Mouse (Mus musculus): ENCODE measurements at regions not wholly inside any gene's neighbourhood (a gene's known extent, or its start where the extent isn't known, plus 50 kb on each side); places are given as distances from the start of the nearest gene placed in this dataset.

DNA sequence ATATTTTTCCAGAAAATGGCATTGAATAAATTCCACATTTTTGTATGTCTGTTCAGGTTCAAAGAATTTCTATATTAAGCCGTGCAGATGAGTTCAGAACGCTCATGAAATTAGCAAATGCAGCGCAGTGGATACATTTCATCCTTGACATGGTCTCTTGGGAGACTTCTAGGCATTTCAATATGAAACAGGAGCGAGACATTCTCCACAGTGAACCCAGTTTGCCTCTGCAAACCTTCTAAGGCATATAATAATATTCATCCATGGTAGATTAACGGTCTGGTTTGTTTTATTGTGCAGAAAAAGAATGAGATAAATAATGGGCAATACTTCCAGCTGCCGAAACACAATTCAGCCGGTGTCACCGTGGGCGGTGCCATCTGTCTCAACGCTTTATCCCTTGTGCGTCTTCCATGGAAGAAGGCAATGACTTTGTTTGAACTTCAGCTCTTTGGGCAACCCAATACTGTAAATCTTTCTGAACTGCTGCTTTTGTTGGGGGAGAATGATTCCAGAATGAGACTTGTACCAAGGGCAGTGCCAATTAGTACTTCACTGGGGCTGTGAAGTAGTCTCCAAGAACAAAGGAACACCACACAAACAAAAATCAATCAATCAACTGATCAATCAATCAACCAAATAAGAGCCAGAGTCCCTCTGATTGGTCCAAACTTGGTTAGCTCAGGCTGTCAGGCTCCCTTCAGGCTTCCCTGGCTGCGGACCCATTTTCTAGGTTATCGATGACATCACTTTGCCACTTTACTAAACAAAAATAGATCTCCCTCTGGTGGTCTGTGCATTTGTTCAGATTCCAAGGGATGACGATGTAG lies 326.0 kb downstream of the Ice1 start:
- DNase-seq: no peak

GRCm38 (mm10) chr13:70313205-70313604 lies 324.2 kb downstream of the Ice1 start:
- no peak for DNase-seq

DNA sequence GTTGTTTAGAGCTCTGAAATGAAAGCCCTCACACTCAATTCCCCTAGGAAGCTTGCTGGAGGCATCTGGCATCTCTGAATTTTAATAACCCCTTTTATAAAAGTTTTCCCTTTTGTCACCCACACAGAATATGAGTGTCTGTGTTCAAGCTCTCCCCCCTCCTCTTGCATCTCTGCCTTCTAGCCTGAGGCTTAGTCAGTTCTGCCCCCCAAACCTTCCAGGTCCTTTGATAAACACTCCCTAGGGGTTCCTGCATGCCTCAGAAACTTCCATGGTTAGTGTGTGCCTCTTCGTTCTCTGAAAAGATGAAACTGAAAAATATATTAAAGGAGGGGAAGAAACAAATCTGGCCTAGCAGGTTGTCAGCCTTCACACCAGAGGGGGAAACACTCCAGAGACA lies 313.9 kb downstream of the Ice1 start:
- DNase-seq: no peak

GRCm38 (mm10) chr13:70336069-70336468 lies 301.4 kb downstream of the Ice1 start:
- DNase-seq: no peak

DNA sequence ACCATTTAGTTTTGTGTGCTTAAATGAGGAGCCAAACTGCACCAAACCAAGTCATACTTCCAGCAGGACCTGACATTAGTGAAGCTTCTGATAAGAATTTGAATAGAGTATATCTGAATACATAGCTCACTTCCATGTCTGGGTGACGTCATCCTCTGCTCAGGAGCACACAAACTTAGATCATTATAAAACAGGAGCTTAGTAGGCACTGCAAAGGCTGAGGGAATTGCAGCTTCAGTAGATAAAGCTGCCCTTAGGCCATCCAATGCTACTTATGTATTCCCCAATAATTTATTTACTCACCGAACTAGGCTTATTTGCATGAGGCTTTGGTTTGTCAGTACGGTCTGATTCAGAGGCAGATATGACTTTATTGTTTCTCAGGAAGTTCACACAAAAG lies 297.0 kb downstream of the Ice1 start:
- no peak for DNase-seq

- DNase-seq: no peak
Observed at GRCm38 (mm10) chr13:70343191-70343734, 294.2 kb downstream of the Ice1 start.

GRCm38 (mm10) chr13:70343911-70344310 lies 293.5 kb downstream of the Ice1 start:
- no peak for DNase-seq

GRCm38 (mm10) chr13:70344311-70344710 lies 293.1 kb downstream of the Ice1 start:
- no peak for DNase-seq

DNA sequence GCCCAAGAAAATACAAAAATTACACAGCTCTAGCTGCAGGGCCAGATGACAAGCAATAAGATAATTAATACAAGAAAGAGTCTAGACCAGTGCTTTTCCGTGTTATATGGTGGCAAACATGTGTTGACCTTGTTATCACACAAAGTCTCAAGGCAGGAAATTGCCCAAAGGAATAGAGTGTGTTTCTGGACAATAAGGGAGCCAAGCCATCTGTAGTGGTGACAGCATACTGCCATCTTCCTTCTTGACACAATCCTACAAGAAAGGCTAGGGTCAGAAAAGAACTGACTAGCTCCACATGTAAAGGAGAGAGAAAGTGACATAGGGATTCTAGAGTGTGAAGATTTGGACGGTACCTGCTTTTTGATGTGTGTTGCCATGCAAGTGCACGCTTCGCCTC lies 289.0 kb downstream of the Ice1 start:
- DNase-seq: no peak

GRCm38 (mm10) chr13:70348965-70349364 lies 288.5 kb downstream of the Ice1 start:
- no peak for DNase-seq

DNA sequence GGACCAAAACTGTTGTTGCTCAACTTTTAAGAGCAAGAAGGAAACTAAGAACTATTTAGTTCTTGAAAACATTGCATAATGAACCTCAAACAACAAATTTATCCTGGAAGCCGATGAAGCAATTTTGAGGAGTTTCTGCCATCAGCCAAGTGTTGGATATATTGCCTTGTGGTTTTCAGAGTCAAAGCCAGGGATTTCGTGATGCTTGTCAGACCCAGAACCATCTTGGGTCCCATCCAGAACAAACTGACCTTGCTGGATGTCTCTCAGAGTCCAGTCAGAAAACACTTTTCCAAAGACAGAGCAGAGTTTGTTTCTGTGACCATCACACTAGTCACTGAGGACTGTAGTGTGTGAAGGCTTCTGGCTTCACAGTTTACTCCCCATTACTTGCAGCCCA lies 267.8 kb downstream of the Ice1 start:
- no peak for DNase-seq

GRCm38 (mm10) chr13:70380772-70381171 lies 256.7 kb downstream of the Ice1 start:
- no peak for DNase-seq

DNA sequence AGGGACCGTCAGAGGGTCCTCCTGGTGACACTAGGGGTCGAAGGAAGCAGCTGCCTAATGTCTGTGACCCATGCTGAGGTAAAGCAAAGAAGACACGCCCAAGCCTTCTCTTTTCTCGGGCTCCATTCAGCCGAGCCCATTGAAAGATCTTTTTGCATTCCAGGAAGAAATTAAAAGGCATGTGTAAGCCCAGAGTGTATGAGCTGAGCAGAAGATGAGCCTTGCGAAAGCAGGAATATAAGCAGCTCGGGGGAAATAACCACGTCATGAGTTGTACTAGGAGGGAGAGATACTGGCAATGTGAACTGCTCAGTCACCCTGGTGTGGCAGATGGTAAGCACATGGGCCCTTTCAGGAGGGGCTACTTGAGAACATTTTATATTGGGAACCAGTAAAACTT lies 252.1 kb downstream of the Ice1 start:
- no peak for DNase-seq

- no peak for DNase-seq
Observed at GRCm38 (mm10) chr13:70412788-70413187, 224.6 kb downstream of the Ice1 start.

DNA sequence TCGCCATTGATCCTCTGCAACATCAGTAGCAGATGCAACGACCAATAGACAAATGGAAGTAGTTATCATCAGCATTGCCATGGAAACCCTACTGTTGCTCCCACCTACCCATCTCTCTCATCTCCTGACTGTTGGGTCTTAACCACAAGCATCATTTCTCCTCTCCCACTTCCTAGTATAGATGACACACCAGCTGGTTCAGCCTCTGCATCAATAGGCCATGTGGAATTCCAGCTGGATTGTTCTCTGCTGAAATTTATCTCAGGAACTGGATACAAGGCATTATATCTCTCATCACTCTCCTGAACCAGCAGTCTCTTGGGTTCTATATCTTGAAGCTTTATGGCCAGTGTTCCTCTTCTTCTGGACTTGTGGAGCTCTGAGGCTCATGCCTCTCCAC lies 219.3 kb downstream of the Ice1 start:
- no peak for DNase-seq

- no peak for DNase-seq
Observed at GRCm38 (mm10) chr13:70439419-70439818, 198.0 kb downstream of the Ice1 start.

DNA sequence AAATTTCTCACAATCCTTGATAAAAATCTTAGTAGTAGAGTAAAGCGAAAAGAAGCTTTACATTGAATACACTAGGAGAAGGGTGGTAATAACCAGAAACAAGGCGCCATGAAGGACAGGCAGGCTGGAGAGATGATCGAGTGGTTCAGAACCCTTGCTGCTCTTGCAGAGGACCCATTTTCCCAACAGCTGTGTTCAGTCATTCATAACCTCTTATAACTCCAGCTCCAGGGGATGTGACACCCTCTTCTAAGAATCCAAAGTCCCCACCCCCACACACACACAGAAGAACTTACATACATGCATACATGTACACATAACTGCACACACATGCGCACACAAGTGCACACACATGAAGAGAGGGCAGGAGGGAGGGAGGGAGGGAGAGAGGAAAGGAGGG lies 190.5 kb downstream of the Ice1 start:
- DNase-seq: no peak

DNA sequence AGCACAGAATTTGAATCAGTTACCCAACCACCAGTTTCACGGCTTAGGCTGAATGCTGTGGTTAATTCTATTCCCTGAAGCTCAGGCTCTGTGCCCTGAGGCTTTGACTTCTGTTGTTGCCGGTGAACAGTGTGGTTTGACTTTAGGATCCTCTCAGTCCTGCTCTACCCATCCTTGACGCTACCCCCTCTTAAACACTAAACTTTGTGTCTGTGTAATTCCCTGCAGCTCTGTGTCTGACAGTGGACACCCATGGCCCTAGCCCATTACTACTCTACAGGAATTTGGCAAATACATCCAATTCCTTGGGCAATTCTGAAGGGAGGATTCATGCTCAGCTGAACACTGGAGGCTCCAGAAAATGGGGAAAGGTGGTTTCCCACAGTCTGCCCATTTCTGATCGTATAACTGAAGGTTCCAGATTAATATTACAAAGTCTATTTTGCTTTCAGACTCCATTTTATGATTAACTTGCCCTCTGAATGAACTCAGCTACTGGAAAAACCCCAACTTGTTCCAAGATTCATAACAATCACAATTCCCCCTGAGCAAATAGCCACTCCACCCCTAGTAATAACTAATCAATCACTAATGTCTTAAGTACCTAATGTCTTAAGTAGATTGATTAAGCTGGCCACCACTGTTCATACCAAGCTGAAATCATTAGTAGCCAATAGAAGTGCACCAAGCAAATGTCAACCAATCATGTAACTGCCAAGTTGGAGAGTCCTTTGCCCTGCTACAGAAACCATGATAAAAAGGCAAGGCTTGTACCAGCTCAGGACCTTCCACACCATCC lies 182.6 kb downstream of the Ice1 start:
- no peak for DNase-seq

DNA sequence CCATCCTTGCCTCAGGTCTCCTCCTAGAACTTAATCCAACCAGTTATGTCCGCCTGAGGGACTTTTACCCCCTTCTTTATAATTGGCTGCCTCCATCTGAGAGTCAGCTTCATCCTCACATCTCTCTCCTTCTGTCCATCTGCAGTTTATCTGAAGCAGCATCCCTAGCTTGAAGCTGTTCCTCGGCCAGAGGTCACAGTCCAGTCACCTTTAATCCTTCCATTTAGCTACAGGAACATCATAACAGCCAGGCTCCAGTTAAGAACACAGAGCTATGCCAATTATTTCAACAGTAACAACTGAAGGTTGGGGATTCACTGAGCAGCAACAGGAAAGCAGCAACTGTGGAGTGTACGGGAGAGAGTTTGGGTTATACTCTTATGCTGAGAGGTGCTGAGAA lies 179.0 kb downstream of the Ice1 start:
- no peak for DNase-seq

DNA sequence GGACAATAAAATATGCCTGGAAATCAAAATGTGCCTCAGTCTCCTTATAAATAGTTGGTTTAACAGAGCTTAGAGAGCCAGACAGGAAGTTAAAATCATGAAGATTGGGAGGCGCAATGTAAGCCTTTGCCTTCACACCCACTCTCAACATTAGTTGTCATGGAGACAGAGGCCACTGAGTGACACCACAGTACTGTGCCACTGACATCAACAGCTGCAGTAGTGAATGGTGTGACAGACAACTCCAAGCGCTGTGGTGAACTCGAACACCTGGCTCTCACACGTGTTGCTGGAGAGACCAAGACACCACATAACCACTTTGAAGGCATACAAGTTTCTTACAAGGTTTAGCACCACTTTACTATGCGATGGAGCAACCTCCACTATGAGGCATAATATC lies 172.4 kb downstream of the Ice1 start:
- DNase-seq: no peak

DNA sequence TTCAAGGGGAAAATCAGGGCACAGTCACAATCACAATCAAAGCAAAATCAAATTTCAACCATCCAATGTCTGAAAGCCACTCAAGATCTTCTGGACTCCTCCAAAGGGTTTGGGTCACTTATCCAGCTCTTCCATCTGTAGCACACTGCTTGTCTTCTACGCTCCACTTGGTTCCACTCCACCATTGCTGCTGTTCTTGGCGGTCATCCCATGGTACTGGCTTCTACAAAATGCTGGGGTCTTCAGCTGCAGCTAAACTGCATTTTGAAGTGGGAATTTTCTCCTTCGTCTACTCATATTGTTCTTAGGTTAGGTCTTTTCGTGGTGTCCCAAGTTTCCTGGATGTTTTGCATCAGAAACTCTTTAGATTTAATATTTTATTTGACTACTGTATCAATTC lies 162.7 kb downstream of the Ice1 start:
- peak; percentile 6 for DNase-seq

DNA sequence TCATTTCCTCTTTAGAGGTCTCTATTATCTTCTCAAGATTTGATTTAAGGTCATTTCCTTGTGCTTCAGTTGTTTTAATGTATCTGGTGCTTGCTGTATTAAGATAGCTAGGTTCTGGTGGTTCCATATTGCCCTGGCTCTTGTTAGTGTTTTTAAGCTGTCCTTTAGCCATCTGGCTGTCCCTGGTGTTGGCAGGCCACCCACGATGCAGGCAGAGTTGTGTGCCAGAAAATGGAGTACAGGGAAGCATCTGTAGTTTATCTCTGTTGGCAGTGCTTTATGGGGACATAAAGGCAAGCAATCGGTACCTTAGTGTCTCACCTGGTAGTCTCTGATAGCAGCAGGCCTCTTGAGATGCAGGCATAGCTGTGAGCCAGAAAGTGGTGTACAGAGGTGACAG lies 162.1 kb downstream of the Ice1 start:
- DNase-seq: peak; percentile 62

- no peak for DNase-seq
Observed at GRCm38 (mm10) chr13:70499302-70499701, 138.1 kb downstream of the Ice1 start.
